Mouse (Mus musculus): Measurements from ENCODE around the gene Gm17584.
"Not testable (repeated sequence)": the region's sequence is repeated elsewhere in the genome, so short reads cannot be mapped to it uniquely, and the experiment has no call there.

Gene Gm17584

GRCm38 (mm10) chrX:124500263-124500662 is at the start of gene Gm17584:
Gene Gm17584, plus strand, starts transcription at chrX:124500563.
- not testable (repeated sequence) for DNase-seq (ENCODE audit: low read depth)
